Mouse (Mus musculus) neutrophil, adult 83 days (primary cell): ENCODE data around the gene Rhox2c. TPM values are rescaled to one million over a fixed set of nuclear protein-coding genes. Genes with fewer than 3 reads are reported as not detected.

ENCODE experiments used
- total RNA-seq, 2 experiments: library from RNA; stranded (reverse); gene quantifications; one replicate each; pipeline ENCODE4 v1.2.4; 2023

The Rhox2c gene
- not detected for total RNA-seq

GRCm38 (mm10) chrX:37453380-37453779 is at the start of gene Rhox2c:
Gene Rhox2c, plus strand, starts transcription at chrX:37453680.

GRCm38 (mm10) chrX:37411767-37412166 is 41.7 kb upstream of the Rhox2c start, which contains the start of gene Rhox2b:
Gene Rhox2b, plus strand, starts transcription at chrX:37412067.

GRCm38 (mm10) chrX:37432194-37432593 is 21.3 kb upstream of the Rhox2c start, which contains the start of gene Rhox4b:
Gene Rhox4b, plus strand, starts transcription at chrX:37432494.

GRCm38 (mm10) chrX:37458285-37458684 is 4.8 kb downstream of the Rhox2c start, which contains the start of gene Rhox3c:
Gene Rhox3c, plus strand, starts transcription at chrX:37458585.

GRCm38 (mm10) chrX:37480037-37480436 is 26.6 kb downstream of the Rhox2c start, which contains the start of gene Rhox4c:
Gene Rhox4c, plus strand, starts transcription at chrX:37480337.

GRCm38 (mm10) chrX:37514059-37514458 is 60.6 kb downstream of the Rhox2c start, which contains the start of gene Rhox4d:
Gene Rhox4d, plus strand, starts transcription at chrX:37514359.

Other genes with a start within 250 kb of the Rhox2c start
- not detected for gene Gm9, start 242.6 kb upstream of the Rhox2c start, total RNA-seq
- gene Rhox1, start 231.4 kb upstream of the Rhox2c start, total RNA-seq = not detected
- not detected for gene Rhox2a, start 208.7 kb upstream of the Rhox2c start, total RNA-seq
- gene Rhox3a, start 203.8 kb upstream of the Rhox2c start, total RNA-seq = not detected
- gene Rhox4a, start 188.3 kb upstream of the Rhox2c start, total RNA-seq = not detected
- not detected for gene Rhox3a2, start 73.7 kb upstream of the Rhox2c start, total RNA-seq
- not detected for gene Rhox4a2, start 62.8 kb upstream of the Rhox2c start, total RNA-seq
- gene Rhox2b, start 41.6 kb upstream of the Rhox2c start, total RNA-seq = not detected
- not detected for gene Rhox4b, start 21.2 kb upstream of the Rhox2c start, total RNA-seq
- not detected for gene Rhox3c, start 4.9 kb downstream of the Rhox2c start, total RNA-seq
- gene Rhox4c, start 26.7 kb downstream of the Rhox2c start, total RNA-seq = not detected
- not detected for gene Rhox2d, start 39.7 kb downstream of the Rhox2c start, total RNA-seq
- gene Rhox4d, start 60.7 kb downstream of the Rhox2c start, total RNA-seq = not detected
- not detected for gene Rhox2e, start 76.8 kb downstream of the Rhox2c start, total RNA-seq
- not detected for gene Rhox3e, start 88.3 kb downstream of the Rhox2c start, total RNA-seq
- gene Rhox4e, start 103.7 kb downstream of the Rhox2c start, total RNA-seq = not detected
- gene Rhox2f, start 117.7 kb downstream of the Rhox2c start, total RNA-seq = not detected
- gene Rhox3f, start 127.3 kb downstream of the Rhox2c start, total RNA-seq = not detected
- gene Rhox4f, start 154.0 kb downstream of the Rhox2c start, total RNA-seq = not detected
- not detected for gene Rhox3g, start 174.9 kb downstream of the Rhox2c start, total RNA-seq
- not detected for gene Rhox2g, start 189.8 kb downstream of the Rhox2c start, total RNA-seq
- not detected for gene Rhox4g, start 197.6 kb downstream of the Rhox2c start, total RNA-seq
- not detected for gene Rhox3h, start 215.1 kb downstream of the Rhox2c start, total RNA-seq
- not detected for gene Rhox2h, start 219.6 kb downstream of the Rhox2c start, total RNA-seq